Mouse (Mus musculus) naive thymus-derived CD4-positive, alpha-beta T cell, adult 2 months (primary cell): ENCODE measurements around the gene Bcl3.

Source experiments
- DNase-seq: peaks from one replicate; pipeline ENCODE4 v3.0.0-alpha.2; 2011; ENCODE audit warnings: low read depth

Gene Bcl3

GRCm38 (mm10) chr7:19834055-19834454 is 11.5 kb upstream of the Bcl3 start:
- DNase-seq, result no peak

GRCm38 (mm10) chr7:19831837-19832236 is 9.3 kb upstream of the Bcl3 start:
- no peak for DNase-seq

DNA sequence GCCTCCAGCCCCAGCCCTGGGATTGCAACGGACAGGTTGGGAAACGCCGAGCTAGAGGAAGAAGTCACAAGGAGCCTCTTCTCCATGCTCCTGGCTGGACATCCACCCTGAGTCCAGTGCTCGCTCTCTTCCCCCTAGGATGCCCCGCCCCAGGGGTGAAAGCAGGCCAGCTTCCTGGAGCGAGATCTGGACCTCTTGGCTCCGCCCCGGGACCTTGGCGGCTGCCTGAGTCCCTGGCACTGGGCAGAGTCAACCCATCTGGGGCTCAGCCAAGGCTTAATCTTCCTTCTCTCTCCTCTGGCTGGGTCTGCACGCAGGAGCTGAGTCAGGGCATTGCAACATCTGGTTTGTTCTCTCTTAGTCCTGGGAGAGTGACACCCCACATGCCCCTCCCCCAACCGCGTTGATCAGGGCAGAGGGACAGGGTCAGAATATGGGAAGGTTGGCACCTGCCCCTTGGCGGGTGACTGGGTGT is 8.1 kb upstream of the Bcl3 start:
- DNase-seq, result no peak

DNA sequence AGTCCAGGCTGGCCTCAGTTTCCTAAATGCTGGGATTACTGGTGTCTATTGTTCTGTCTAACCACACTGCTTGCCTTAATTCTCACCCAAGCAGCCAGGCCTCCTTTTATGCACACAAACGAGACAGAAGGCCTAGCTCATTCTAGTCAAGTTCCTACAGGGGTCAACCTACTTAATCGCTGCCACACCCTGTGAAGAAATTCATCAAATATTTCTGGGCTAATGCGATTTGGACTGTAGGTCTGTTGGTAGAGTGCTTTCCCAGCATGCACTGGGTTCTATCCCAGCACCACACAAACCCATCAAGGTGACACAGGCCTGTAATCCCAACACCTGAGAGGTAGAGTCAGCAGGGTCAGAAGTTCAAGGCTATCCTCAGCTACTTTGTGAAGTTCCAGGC is 7.1 kb upstream of the Bcl3 start:
- DNase-seq, result no peak

- no peak for DNase-seq
Measured at GRCm38 (mm10) chr7:19826756-19827155, 4.2 kb upstream of the Bcl3 start.

DNA sequence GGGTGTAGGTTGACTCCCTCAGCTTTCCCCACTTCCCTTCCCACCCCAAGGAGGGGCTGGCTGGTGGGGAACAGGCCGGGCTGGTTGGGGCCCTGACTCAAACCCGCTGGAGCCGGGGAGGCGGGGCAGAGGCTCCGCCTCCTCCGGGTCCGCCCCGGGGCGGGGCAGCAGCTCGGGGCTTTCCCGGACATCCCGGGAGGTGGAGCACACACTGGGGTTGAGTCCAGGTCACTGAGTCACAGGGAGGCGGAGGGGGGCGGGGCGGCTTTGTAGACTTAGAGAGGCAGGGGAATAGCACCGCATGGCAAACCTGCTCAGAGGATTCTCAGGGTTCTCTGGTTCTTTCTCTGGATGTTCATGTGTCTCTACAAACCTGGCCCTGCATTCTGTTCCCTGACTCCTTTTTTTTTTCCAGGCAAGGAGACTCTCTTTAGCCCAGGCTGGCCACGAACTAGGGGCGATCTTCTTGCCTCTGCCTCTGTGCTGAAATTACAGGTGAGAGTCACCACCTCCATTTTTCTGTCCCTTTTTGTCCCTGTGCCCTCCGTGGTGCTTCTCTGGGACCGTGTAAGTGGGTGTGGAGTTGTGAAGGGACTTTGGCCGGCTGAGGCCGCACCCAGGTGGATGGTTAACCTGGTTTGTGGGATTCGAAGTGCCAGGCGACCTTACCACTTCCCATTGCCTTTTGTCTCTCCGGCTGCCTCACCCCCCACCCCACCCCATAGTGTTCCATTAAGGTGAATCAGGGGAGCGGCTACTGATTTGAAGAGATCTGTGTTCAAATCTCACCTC is 1.8 kb upstream of the Bcl3 start:
- peak; percentile 87 for DNase-seq

DNA sequence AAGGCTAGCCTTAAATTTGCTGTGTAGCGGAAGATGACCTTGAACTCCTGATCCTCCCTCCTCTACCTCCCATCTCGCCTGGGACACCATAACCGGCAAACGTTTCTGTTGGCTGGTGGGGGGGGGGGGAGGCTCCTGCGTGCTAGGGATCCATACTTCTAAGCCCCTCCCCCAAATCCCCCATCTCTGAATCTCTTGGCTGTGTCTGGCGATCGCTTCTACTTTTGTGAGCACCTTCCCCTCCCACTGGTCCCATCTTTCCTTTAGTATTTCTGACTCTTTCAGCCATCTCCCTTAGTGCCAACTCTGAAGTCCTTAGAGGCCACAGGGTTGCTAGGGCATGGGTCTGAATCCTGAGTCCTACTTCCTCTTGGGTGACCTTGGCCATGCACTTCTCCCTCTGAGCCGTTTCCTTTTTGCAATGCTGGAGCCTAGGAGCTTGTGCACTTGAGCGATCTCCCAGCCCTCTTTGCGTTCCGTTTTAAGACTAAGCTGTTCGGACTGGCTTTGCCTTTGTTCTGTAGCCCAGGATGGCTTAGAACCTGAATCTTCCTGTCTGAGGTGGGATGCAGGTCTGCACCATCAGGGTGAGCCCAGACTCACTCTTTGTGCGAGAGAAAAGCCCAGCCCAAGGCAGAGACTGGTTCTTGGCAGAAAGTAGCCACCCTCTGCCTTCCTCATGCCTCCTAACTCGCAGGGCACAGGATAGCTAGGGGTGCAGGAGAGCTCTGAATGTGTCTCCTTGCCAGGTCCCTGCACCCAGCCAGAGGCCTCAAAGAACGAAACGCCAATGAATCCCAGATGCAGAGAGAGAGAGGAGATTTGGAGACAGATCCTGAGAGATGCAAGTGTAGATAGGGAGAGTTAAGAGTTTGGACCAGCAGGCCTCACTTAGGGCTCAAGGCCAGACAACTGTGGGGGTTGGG is 949 bp upstream of the Bcl3 start:
- DNase-seq, result peak; percentile 61

- no peak for DNase-seq
Measured at GRCm38 (mm10) chr7:19822193-19822592, 377 bp downstream of the Bcl3 start.

DNA sequence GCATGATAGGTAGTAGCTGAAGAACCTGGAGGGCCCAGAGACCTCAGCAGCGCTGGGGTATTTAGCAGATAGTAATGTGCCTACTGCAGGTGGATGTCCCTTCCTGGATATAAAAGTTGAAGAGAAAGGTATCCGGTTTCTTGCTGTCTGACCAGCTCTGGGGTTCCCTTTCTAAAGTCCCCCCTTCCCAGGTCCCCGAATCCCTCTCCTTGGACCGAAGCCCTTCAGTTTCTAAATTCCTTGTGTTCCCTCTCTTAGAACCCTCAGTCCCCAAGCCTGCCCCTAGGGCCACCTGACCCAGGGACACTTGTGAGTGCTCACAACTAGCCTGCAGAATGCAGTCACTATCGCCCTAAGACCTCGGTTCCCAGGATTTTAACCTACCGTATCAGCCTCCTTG is 937 bp downstream of the Bcl3 start:
- DNase-seq, result no peak

GRCm38 (mm10) chr7:19820347-19821048 is 2.1 kb downstream of the Bcl3 start:
- DNase-seq, result peak; percentile 56

DNA sequence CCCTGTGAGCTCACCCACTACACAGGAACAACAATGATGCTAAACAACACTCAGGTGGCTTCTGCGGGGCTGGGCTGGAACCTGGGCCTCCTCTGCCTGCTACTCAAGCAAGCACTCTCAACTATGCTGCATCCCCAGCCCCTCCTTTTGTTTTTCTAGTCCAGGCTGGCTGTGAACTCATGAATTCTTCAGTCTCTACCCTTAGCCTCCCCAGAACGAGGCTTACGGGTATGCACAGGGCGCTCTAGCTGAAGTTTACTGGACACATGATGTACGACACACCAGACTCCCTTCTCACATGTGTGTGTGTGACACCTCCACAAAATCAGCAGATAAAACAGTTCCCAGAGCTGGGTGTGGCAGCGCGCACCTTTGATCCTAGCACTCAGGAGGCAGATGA is 3.7 kb downstream of the Bcl3 start:
- DNase-seq, result peak; percentile 53

- DNase-seq, result no peak
Measured at GRCm38 (mm10) chr7:19818440-19818839, 4.1 kb downstream of the Bcl3 start.

DNA sequence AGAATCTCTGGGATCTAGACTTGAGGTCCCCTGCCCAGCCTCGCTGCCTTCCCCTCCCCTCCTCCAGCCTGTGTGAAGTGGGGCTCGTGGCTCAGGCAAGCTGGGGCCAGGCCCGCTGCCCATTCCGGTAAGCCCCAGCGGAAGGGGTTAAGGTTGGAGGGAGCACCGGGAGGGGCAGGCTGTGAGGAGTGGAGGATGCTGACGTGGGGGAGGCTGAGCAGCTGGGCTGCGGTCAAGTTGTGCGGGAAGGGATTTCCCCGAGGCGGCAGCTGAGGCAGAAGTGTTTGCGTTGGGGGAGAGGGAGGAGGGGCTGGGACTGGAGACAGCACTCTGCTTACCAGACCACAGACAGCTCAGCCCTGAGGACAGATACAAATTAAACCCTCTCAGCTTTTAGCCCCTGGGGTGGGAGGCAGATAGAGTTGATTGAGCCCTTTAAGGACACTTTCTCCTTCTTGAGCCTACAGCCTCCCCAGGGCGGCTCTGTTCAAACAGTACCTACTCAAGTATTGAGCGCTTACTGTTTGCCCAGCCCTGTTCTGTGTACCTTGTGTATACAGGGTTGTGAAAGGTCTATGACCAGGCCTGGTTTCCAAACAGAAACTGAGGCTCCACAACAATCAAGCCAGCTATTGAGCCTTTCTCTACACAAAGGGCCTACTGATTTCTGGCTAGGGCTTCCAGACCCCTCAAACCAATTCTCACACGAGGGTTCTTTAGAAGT is 5.0 kb downstream of the Bcl3 start:
- DNase-seq, result peak; percentile 91

DNA sequence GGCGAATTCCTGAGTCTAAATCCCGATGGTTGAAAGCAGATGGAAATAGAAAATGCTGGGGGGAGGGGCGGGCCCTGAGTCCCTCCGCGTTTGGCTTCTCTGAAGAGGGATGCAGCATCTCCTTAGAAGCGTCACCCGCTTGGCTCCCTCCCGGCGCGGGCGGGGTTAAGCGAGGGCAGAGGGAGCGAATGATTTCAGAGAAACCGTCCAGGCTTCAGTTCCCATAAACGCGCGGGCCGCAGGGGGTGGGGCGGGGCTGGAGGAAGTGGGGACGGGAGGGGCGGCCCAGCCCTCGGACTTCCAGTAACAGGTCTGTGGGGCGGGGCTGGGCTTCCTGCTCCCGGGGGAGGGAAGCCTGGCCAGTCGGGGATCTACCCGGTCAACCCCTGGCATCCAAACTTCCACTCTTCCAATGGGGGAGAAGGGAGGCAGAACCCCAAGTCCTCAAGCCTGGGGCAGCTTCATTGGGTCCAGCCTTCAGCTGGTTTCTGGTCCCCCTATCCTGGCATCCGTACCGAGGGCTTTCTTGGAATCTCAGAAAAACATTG is 6.3 kb downstream of the Bcl3 start:
- DNase-seq, result no peak

- peak; percentile 66 for DNase-seq
Measured at GRCm38 (mm10) chr7:19815296-19816223, 7.0 kb downstream of the Bcl3 start.

DNA sequence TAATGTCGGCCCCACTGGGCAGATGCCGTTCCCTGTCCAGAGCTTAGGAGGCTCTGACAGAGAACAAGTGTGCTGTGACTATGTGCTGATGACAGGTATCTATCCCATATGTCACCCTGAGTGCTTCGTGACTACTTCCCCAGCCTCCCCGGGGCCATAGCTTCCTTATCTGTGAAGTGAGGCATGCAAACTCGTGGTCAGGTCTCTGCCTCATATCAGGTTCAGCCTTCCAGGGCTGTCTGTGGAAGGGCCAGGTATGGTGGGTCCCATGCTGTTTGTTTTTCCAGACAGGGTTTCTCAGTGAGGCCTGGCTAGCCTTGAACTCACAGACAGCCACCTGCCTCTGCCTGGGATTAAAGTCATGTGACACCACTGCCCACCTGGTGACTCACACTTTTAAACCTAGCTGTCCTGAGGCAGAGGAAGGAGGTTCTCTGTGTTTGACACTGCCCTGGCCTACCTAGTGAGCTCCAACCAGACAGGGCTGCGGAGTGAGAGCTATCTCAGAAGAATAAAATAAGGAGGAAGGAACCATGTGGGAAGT is 8.9 kb downstream of the Bcl3 start:
- DNase-seq, result no peak

GRCm38 (mm10) chr7:19813161-19813560 is 9.4 kb downstream of the Bcl3 start:
- DNase-seq, result no peak

DNA sequence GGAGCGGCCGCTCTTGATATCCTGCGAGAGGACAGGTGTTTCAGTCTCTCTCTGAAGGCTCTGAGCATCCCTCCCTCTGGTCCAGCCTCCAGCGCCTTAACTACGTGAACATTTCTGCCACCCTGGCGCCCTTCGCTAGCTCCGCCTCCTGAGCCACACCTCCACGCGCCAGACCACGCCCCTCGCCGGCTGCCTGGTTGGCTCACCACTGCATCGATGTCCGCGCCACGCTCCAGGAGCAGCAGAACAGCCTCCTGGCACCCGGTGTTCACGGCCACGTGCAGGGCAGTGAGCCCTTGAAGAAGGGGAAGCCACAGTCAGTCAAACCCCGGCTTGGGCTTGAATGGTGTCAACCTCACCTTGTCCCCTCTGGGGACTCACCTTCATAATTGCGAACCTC is 11.5 kb downstream of the Bcl3 start:
- no peak for DNase-seq

- DNase-seq, result no peak
Measured at GRCm38 (mm10) chr7:19809369-19809768, 13.2 kb downstream of the Bcl3 start.

DNA sequence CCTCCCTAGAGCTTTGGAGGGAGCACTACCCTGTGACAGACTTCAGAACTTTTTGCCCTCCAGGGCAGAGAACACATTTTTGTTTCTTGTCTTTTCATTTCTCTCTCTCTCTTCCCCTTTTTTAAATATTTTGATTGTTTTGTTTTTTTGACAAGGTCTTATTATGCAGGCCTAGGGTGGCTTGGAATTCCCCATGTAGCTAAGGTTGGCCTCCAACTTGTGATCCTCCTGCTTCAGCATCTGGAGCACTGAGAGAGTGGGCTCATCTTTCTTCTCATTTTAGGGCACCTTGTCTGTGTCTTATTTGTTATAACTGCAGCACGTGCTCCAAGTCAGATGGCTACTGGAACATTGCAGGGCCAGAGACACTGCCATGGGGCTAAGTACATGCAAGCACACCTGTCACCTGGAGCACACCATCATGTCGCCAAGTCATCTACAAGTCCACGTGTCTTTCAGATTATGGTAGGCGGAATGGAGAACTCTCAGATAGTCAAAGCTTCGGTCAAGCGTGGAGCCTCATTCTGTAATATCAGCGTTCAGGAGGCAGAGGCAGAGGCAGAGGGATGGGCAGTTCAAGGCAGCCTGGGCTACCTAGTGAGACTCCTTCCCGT is 16.1 kb downstream of the Bcl3 start:
- no peak for DNase-seq
